Mouse (Mus musculus) stomach, postnatal 0 days (tissue): ENCODE measurements at regions not wholly inside any gene's neighbourhood (a gene's known extent, or its start where the extent isn't known, plus 50 kb on each side); places are given as distances from the start of the nearest gene placed in this dataset.

Experiments
- ATAC-seq: fragments of 200-750 bp; cut with Nextera tagmentation; 2 replicates; pipeline ENCODE4 v1.8.0; 2017; ENCODE audit not compliant: low FRiP score, low TSS enrichment
- DNase-seq: peaks from one replicate; pipeline ENCODE4 v3.0.0-alpha.2; 2016; ENCODE audit warnings: low spot score
- H3K27ac ChIP-seq: fragments of 300-500 bp; sonication (generic); replicated peaks from 2 replicates; pipeline ENCODE4 v1.5.1; 2014; ENCODE audit warnings: mild to moderate bottlenecking, control low read depth
- H3K27me3 ChIP-seq: fragments of 300-500 bp; sonication (generic); 2 replicates; pipeline ENCODE4 v1.6.1; 2014; ENCODE audit warnings: low read length; ENCODE audit not compliant: control insufficient read depth, insufficient read depth
- H3K36me3 ChIP-seq: fragments of 300-500 bp; sonication (generic); 2 replicates; pipeline ENCODE4 v1.6.1; 2014; ENCODE audit warnings: low read length, mixed read lengths; ENCODE audit not compliant: control insufficient read depth, insufficient read depth
- H3K4me1 ChIP-seq: fragments of 300-500 bp; sonication (generic); replicated peaks from 2 replicates; pipeline ENCODE4 v1.6.1; 2014; ENCODE audit warnings: antibody characterized with exemption; ENCODE audit not compliant: control insufficient read depth, insufficient read depth
- H3K4me2 ChIP-seq: fragments of 300-500 bp; sonication (generic); replicated peaks from 2 replicates; pipeline ENCODE4 v1.6.1; 2014; ENCODE audit warnings: low read depth, mild to moderate bottlenecking, control low read depth, moderate library complexity
- H3K4me3 ChIP-seq: fragments of 300-500 bp; sonication (generic); 2 replicates; pipeline ENCODE4 v1.5.1; 2014; ENCODE audit warnings: low read depth, low read length, control low read depth
- H3K9ac ChIP-seq: fragments of 300-500 bp; sonication (generic); 2 replicates; pipeline ENCODE4 v1.6.1; 2014; ENCODE audit warnings: mild to moderate bottlenecking, low read length, control low read depth, mixed read lengths
- H3K9me3 ChIP-seq: fragments of 300-500 bp; sonication (generic); 2 replicates; pipeline ENCODE4 v1.6.1; 2016; ENCODE audit warnings: low read length; ENCODE audit not compliant: control insufficient read depth
- CTCF ChIP-seq: IDR thresholded peaks from 2 replicates; pipeline ENCODE4 v1.5.1; 2016; ENCODE audit warnings: antibody characterized with exemption, low read depth, mild to moderate bottlenecking, moderate library complexity
- EP300 ChIP-seq: optimal IDR thresholded peaks from 2 replicates; pipeline ENCODE3; 2016; ENCODE audit warnings: antibody characterized with exemption
- WGBS: fragments of 180-500 bp; shearing (Covaris S2); extraction: QIAGEN DNeasy Blood & Tissue Kit; methylation state at CpG from one replicate; pipeline ENCODE4 v1.1.7; 2014; 5-methylcytosine and 5-hydroxymethylcytosine counted together

GRCm38 (mm10) chr13:25402691-25403090 is 132.4 kb upstream of the Nrsn1 start:
- H3K9me3 ChIP-seq = no peaks in the 10 kb centered on the region
- no peak for DNase-seq
- H3K9ac ChIP-seq = no peak overlapping the region
- no peak overlapping the region for H3K27ac ChIP-seq
- no peaks in the 10 kb centered on the region for H3K4me1 ChIP-seq
- no peak for ATAC-seq
- no peaks in the 10 kb centered on the region for H3K36me3 ChIP-seq
- no peak for TF ChIP-seq CTCF
- no peak for TF ChIP-seq EP300
- WGBS = 38% methylated on average over 2 of the region's 2 CpGs
- H3K27me3 ChIP-seq = no peaks in the 10 kb centered on the region
- H3K4me3 ChIP-seq = no peak overlapping the region
- H3K4me2 ChIP-seq = no peak overlapping the region

GRCm38 (mm10) chr13:25401936-25402504 is 131.7 kb upstream of the Nrsn1 start:
- no peak overlapping the region for H3K4me2 ChIP-seq
- TF ChIP-seq EP300 (no peak), CTCF (peak; percentile 32; the same call in 1 of the 2 replicates)
- H3K4me3 ChIP-seq = no peak overlapping the region
- H3K36me3 ChIP-seq = no peaks in the 10 kb centered on the region
- no peaks in the 10 kb centered on the region for H3K4me1 ChIP-seq
- H3K27ac ChIP-seq = no peak overlapping the region
- no peaks in the 10 kb centered on the region for H3K27me3 ChIP-seq
- WGBS = 60% methylated on average over 9 of the region's 9 CpGs
- DNase-seq (no peak), ATAC-seq (no peak)
- H3K9me3 ChIP-seq = no peaks in the 10 kb centered on the region
- no peak overlapping the region for H3K9ac ChIP-seq

GRCm38 (mm10) chr13:25392770-25393290 is 122.5 kb upstream of the Nrsn1 start:
- no peak overlapping the region for H3K4me2 ChIP-seq
- ATAC-seq (no peak), DNase-seq (no peak)
- H3K4me1 ChIP-seq = no peaks in the 10 kb centered on the region
- no peak for TF ChIP-seq EP300
- TF ChIP-seq CTCF = no peak
- 83% methylated on average over 5 of the region's 5 CpGs for WGBS
- H3K36me3 ChIP-seq = no peaks in the 10 kb centered on the region
- no peaks in the 10 kb centered on the region for H3K9me3 ChIP-seq
- H3K9ac ChIP-seq = no peak overlapping the region
- no peaks in the 10 kb centered on the region for H3K27me3 ChIP-seq
- no peak overlapping the region for H3K27ac ChIP-seq
- no peak overlapping the region for H3K4me3 ChIP-seq

GRCm38 (mm10) chr13:25362627-25362967 is 92.3 kb upstream of the Nrsn1 start:
- no peak for TF ChIP-seq CTCF
- TF ChIP-seq EP300 = no peak
- Histone ChIP-seq H3K4me3 (no peak overlapping the region), H3K36me3 (no peaks in the 10 kb centered on the region), H3K9me3 (no peaks in the 10 kb centered on the region), H3K27me3 (no peaks in the 10 kb centered on the region), H3K27ac (no peak overlapping the region), H3K9ac (no peak overlapping the region), H3K4me2 (no peak overlapping the region), H3K4me1 (no peaks in the 10 kb centered on the region)
- WGBS = 58% methylated on average over 4 of the region's 4 CpGs
- no peak for DNase-seq
- no peak for ATAC-seq

GRCm38 (mm10) chr13:25361850-25362626 is 91.7 kb upstream of the Nrsn1 start:
- no peaks in the 10 kb centered on the region for H3K4me1 ChIP-seq
- no peaks in the 10 kb centered on the region for H3K9me3 ChIP-seq
- ATAC-seq (no peak), DNase-seq (no peak)
- H3K4me2 ChIP-seq = no peak overlapping the region
- no peaks in the 10 kb centered on the region for H3K27me3 ChIP-seq
- no peak overlapping the region for H3K9ac ChIP-seq
- 52% methylated on average over 7 of the region's 7 CpGs for WGBS
- no peak for TF ChIP-seq EP300
- no peaks in the 10 kb centered on the region for H3K36me3 ChIP-seq
- H3K4me3 ChIP-seq = no peak overlapping the region
- no peak overlapping the region for H3K27ac ChIP-seq

- WGBS = 48% methylated on average over 5 of the region's 5 CpGs
- H3K27ac ChIP-seq = no peak overlapping the region
- no peak overlapping the region for H3K4me3 ChIP-seq
- TF ChIP-seq CTCF (no peak), EP300 (no peak)
- no peaks in the 10 kb centered on the region for H3K36me3 ChIP-seq
- no peak for ATAC-seq
- no peaks in the 10 kb centered on the region for H3K27me3 ChIP-seq
- no peaks in the 10 kb centered on the region for H3K9me3 ChIP-seq
- no peaks in the 10 kb centered on the region for H3K4me1 ChIP-seq
- no peak overlapping the region for H3K4me2 ChIP-seq
- no peak for DNase-seq
- no peak overlapping the region for H3K9ac ChIP-seq
Observed at GRCm38 (mm10) chr13:25347558-25347957, 77.3 kb upstream of the Nrsn1 start.
